Mouse (Mus musculus) embryonic fibroblast, embryonic 13.5 days (primary cell): ENCODE measurements around the gene Myrip.

Experiments
- CTCF ChIP-seq: IDR thresholded peaks from 2 replicates; pipeline ENCODE4 v1.5.1; 2011; ENCODE audit warnings: mild to moderate bottlenecking, control low read depth, low read length, moderate library complexity, borderline replicate concordance; ENCODE audit not compliant: insufficient read depth
- POLR2A ChIP-seq: IDR thresholded peaks from 2 replicates; pipeline ENCODE4 v1.6.1; 2011; ENCODE audit warnings: low read depth, mild to moderate bottlenecking, control low read depth, low read length, moderate library complexity

DNA sequence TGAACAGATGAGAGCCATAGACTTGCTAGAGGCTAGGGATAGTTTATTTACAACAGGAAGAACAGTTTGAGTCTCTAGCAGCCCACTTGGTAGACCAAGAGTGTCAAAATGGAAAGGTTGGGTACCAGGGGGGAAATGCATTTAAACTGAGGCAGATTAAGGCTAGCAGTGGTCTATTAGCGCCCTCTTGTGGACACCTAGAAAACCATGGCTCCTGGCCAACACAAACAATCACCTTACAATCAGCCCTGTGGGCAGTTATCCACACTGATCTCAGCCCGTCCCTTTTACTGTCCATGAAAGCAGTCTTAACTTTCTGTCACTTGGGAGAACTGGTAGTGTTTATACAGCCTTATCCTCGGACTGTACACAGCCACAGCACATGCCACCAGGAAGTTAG, 195.4 kb downstream of the Myrip start:
- TF ChIP-seq CTCF (0 out of 2 replicates have a peak, but pooled peaks have one; percentile 34), POLR2A (no peak)
